Mouse (Mus musculus) cortical plate, adult 2 months (tissue): Measurements from ENCODE around the gene Eml6. TPM values are rescaled to one million over a fixed set of nuclear protein-coding genes. Genes with fewer than 3 reads are reported as not detected.

Source experiments
- H3K27ac ChIP-seq: fragments of 200-500 bp; 2 replicates; pipeline ENCODE4 v1.5.1; 2012; ENCODE audit warnings: low read length, control low read depth, inconsistent platforms; ENCODE audit not compliant: insufficient read depth
- H3K4me1 ChIP-seq: fragments of 200-500 bp; 2 replicates; pipeline ENCODE4 v1.6.1; 2011; ENCODE audit warnings: low read length; ENCODE audit not compliant: control insufficient read depth, insufficient read depth
- H3K4me3 ChIP-seq: fragments of 200-500 bp; 2 replicates; pipeline ENCODE4 v1.5.1; 2011; ENCODE audit warnings: mild to moderate bottlenecking, low read length, control low read depth; ENCODE audit not compliant: insufficient read depth
- CTCF ChIP-seq: fragments of 200-500 bp; IDR thresholded peaks from 2 replicates; pipeline ENCODE4 v1.5.1; 2011; ENCODE audit warnings: mild to moderate bottlenecking, control low read depth, low read length; ENCODE audit not compliant: insufficient read depth; ENCODE audit errors: extremely low read depth
- POLR2A ChIP-seq: fragments of 200-500 bp; IDR thresholded peaks from 2 replicates; pipeline ENCODE4 v1.6.1; 2011; ENCODE audit warnings: mild to moderate bottlenecking, low read length, control low read depth; ENCODE audit not compliant: insufficient read depth; ENCODE audit errors: extremely low read depth
- polyA plus RNA-seq: library from polyadenylated mRNA; depleted of rRNA; stranded (reverse); fragments of >200 nt; gene quantifications from 2 replicates; pipeline ENCODE4 v1.2.3, GENCODE M21; 2012

Gene Eml6
- polyA plus RNA-seq, 1 experiment = 26.0 TPM

- no peak overlapping the region for H3K4me3 ChIP-seq
- H3K27ac ChIP-seq = no peak overlapping the region
- H3K4me1 ChIP-seq = no peaks in the 10 kb centered on the region
- TF ChIP-seq CTCF (no peak), POLR2A (no peak)
Observed at GRCm38 (mm10) chr11:29778936-29779335, 246.9 kb downstream of the Eml6 start.

- no peaks in the 10 kb centered on the region for H3K4me1 ChIP-seq
- no peak overlapping the region for H3K4me3 ChIP-seq
- TF ChIP-seq POLR2A = no peak
- TF ChIP-seq CTCF = no peak
- H3K27ac ChIP-seq = no peak overlapping the region
Observed at GRCm38 (mm10) chr11:29777964-29778363, 247.9 kb downstream of the Eml6 start.

DNA sequence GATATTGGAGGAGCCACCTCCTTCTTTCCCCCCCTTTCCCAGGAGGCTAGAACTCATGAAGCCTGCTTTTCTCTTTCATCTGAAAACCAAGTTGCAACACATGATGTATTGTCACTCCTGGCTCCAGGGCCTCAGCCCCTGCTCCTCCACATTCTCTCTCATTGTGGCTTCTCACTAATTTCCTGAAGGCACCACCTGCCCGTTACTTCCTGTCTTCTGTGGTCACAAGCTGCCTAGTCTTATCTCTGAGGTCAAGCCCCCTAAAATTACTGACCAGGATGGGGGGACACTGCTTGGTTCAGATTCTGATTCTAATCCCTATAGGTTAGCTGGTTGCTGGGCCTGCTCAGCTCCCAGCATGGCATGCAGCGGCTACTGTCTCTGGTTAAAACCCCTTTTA lies 251.1 kb downstream of the Eml6 start:
- Histone ChIP-seq H3K4me1 (peaks cover 3% of the 10 kb centered on the region), H3K27ac (0 out of 2 replicates have a peak overlapping the region, but pooled peaks have one; percentile 63), H3K4me3 (no peak overlapping the region)
- TF ChIP-seq CTCF = no peak

GRCm38 (mm10) chr11:29774296-29774695 lies 251.5 kb downstream of the Eml6 start:
- H3K27ac ChIP-seq = 0 out of 2 replicates have a peak overlapping the region, but pooled peaks have one; percentile 63
- H3K4me1 ChIP-seq = peaks cover 3% of the 10 kb centered on the region
- no peak for TF ChIP-seq CTCF
- no peak for TF ChIP-seq POLR2A
- H3K4me3 ChIP-seq = no peak overlapping the region

DNA sequence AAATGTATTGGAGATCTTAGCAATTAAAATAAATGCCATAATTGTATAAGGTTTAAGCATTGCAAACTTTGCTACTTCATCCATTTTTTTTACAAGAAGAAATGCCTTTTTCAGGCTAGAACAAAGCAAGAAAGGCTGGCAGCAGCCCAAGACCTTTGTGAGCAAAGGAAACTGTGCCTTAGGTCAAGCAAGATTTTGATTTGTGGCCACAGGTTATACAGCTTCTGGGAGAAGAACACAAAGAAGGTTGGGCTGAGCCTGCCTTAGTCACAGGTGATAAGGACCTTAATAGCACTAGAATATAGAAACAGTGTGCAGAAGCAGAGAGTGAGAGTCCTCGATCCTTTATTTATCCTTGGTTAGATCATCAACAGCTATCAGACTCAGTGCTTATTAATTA lies 253.6 kb downstream of the Eml6 start:
- no peak for TF ChIP-seq POLR2A
- TF ChIP-seq CTCF = no peak
- Histone ChIP-seq H3K27ac (no peak overlapping the region), H3K4me1 (peaks cover 3% of the 10 kb centered on the region)

GRCm38 (mm10) chr11:29770666-29771400 lies 255.0 kb downstream of the Eml6 start:
- TF ChIP-seq POLR2A = no peak
- no peak for TF ChIP-seq CTCF
- peaks cover 9% of the 10 kb centered on the region for H3K4me1 ChIP-seq
- no peak overlapping the region for H3K4me3 ChIP-seq
- H3K27ac ChIP-seq = peak overlapping the region; percentile 61; the same call in 1 of the 2 replicates

More for the DNA sequence above, 253.6 kb downstream of the Eml6 start:
- no peak overlapping the region for H3K4me3 ChIP-seq

DNA sequence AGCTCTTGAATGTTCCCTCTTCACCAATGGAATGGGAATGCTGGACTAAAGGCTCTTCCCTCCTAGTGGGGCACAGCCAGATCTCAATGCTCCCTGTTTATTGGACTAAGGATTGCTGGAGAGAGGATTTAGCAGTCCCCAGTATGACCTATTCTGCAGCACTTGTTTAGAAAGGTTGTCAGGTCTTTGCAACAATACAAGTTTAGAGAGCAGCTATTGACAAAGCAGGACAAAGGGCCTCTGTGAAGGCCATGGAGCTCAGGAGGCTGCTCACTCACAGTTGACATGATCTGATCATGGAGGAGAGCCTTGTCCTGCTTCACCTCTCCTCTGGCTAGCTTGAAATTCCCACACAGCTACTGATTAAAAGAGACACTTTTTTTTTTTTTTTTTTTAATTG lies 257.3 kb downstream of the Eml6 start:
- TF ChIP-seq CTCF = no peak
- no peak for TF ChIP-seq POLR2A
- Histone ChIP-seq H3K27ac (peak overlapping the region; percentile 94), H3K4me3 (no peak overlapping the region), H3K4me1 (peaks cover 13% of the 10 kb centered on the region)

DNA sequence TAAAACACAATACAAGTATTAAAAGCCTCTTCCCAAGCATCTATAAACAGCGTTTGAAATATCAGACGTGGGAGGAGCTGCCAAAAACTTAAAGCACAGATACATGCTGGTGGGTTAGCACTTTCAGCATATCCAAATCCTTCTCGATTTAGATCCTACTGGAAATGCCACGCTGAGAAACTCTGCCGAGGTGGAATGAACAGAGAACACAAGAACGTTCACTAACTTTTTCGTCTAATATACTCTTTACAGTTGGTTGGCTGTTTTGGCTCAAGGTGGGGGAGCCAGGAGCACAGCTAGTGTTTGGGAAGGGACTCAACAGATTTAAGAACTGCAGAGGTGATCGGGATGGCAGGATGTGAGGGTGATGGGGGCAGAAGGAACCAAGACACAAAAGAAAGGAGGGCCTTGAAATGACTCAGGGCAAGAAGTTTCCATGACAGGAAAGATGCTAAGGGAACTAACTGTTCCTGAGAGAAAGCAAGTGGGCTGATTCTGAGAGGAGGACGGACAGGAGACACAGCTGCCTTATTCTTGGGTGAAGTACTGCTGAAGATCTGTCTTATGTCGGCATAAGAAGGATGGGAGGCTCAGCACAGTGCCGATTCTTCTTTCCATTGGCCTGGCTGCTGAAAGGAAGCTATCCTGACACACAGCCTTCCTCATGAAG lies 259.4 kb downstream of the Eml6 start:
- peaks cover 11% of the 10 kb centered on the region for H3K4me1 ChIP-seq
- no peak overlapping the region for H3K4me3 ChIP-seq
- no peak for TF ChIP-seq POLR2A
- TF ChIP-seq CTCF = no peak
- H3K27ac ChIP-seq = peak overlapping the region; percentile 97

DNA sequence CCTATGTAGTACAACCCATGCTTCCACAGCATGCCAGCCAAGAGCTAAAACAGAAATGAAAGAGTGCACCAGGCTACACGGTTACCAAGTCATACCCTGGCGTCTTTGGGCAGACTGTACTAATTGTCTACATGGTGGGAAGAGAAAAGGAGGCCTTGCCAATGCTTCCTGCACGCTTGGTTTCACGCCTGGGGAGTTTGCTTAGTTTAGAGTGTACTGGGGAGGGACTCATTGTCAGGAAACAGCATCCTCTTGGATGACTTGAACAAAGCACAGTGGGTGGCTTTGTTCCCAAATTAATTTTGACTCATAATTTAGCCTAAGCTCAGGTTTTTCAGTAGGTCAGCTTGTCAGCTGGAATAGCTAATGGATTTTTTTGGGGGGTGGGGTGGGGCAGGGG lies 260.8 kb downstream of the Eml6 start:
- H3K27ac ChIP-seq = no peak overlapping the region
- TF ChIP-seq CTCF (no peak), POLR2A (no peak)

DNA sequence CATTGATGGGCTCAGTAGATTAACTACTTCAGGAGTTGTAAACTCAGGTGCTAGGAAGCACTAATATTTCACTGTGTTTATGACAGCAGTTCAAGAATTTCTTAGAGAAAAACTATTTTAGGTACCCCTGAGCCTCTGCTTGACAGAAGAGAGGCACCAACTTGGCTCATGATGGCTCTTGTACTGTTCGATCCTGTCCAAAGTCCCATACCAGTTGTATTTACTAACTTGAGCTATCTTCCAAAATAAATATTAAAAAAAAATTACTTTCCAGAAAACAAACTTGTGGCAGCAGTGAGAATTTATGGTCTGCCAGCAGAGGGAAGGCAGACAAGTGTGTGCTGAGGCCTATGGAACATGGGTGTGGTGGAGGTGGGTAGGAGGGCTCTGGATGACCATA lies 263.1 kb downstream of the Eml6 start:
- no peak overlapping the region for H3K27ac ChIP-seq
- H3K4me3 ChIP-seq = no peak overlapping the region
- peaks cover 11% of the 10 kb centered on the region for H3K4me1 ChIP-seq
- TF ChIP-seq POLR2A (no peak), CTCF (no peak)

More for the DNA sequence above, 260.8 kb downstream of the Eml6 start:
- Histone ChIP-seq H3K4me1 (peaks cover 9% of the 10 kb centered on the region), H3K4me3 (no peak overlapping the region)
